Mouse (Mus musculus) bone marrow macrophage, adult 2 months (primary cell): ENCODE measurements at regions not wholly inside any gene's neighbourhood (a gene's known extent, or its start where the extent isn't known, plus 50 kb on each side); places are given as distances from the start of the nearest gene placed in this dataset.

Experiments used
- H3K27ac ChIP-seq: 2 replicates; pipeline ENCODE4 v1.5.1; 2012; ENCODE audit warnings: low read depth, low read length; ENCODE audit not compliant: insufficient read depth
- H3K4me1 ChIP-seq: 2 replicates; pipeline ENCODE4 v1.6.1; 2012; ENCODE audit warnings: low read length; ENCODE audit not compliant: control insufficient read depth, insufficient read depth
- H3K4me3 ChIP-seq: 2 replicates; pipeline ENCODE4 v1.5.1; 2012; ENCODE audit warnings: mild to moderate bottlenecking, low read length, moderate library complexity; ENCODE audit not compliant: insufficient read depth
- CTCF ChIP-seq: IDR thresholded peaks from 2 replicates; pipeline ENCODE4 v1.5.1; 2012; ENCODE audit warnings: low read depth, mild to moderate bottlenecking, low read length, moderate library complexity
- POLR2A ChIP-seq: IDR thresholded peaks from 2 replicates; pipeline ENCODE4 v1.6.1; 2012; ENCODE audit warnings: mild to moderate bottlenecking, low read depth, low read length, borderline replicate concordance

- Histone ChIP-seq H3K27ac (no peak overlapping the region), H3K4me1 (no peaks in the 10 kb centered on the region), H3K4me3 (no peak overlapping the region)
- TF ChIP-seq POLR2A: no peak
- no peak for TF ChIP-seq CTCF
Measured at GRCm38 (mm10) chr15:11578331-11578730, 178.9 kb upstream of the Tars start.

DNA sequence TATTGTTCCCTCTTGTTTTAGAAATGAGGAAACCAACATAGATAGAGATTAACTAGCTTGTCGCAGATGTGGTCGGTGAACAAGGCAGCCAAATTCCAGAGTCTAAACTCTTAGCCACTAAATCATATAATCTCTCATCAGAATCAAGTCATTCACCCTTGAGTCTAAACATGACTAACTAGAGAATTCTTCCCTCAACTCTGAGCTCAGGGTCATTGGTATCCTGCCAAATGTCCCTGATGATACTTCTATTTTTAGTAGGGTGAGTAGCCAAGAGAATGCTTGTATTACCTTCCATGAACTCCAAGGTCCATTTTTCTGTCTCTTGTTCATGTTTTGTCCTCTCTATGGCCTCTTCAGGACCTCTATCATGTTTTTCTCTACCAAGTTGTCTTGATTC is 174.9 kb upstream of the Tars start:
- TF ChIP-seq POLR2A: no peak
- no peak for TF ChIP-seq CTCF
- Histone ChIP-seq H3K27ac (no peak overlapping the region), H3K4me3 (no peak overlapping the region), H3K4me1 (no peaks in the 10 kb centered on the region)

- H3K4me1 ChIP-seq: no peaks in the 10 kb centered on the region
- H3K4me3 ChIP-seq: no peak overlapping the region
- H3K27ac ChIP-seq: no peak overlapping the region
- TF ChIP-seq POLR2A: no peak
- TF ChIP-seq CTCF: no peak
Measured at GRCm38 (mm10) chr15:11573496-11573895, 174.0 kb upstream of the Tars start.

DNA sequence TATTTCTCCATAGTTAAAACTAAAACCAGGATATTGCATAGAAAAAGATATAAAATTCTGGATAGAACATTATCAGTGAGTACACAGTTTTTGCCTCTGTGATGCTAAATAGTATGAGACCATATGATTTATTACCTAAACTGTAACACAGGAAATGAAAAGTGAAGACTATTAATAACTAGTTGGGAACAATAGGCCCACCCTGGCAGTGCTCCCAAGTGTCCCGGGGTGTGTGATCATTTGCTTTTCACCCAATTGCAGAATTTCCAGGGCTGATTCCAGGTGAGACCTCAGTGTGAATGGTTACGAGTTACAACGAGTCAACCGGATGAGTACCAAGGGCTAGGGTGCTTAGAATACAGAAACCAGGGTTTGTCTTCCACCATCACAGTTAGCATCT is 172.6 kb upstream of the Tars start:
- Histone ChIP-seq H3K27ac (no peak overlapping the region), H3K4me3 (no peak overlapping the region), H3K4me1 (no peaks in the 10 kb centered on the region)
- TF ChIP-seq CTCF: no peak
- TF ChIP-seq POLR2A: no peak

- Histone ChIP-seq H3K4me1 (no peaks in the 10 kb centered on the region), H3K4me3 (no peak overlapping the region), H3K27ac (no peak overlapping the region)
- no peak for TF ChIP-seq CTCF
- no peak for TF ChIP-seq POLR2A
Measured at GRCm38 (mm10) chr15:11565503-11566031, 166.1 kb upstream of the Tars start.

DNA sequence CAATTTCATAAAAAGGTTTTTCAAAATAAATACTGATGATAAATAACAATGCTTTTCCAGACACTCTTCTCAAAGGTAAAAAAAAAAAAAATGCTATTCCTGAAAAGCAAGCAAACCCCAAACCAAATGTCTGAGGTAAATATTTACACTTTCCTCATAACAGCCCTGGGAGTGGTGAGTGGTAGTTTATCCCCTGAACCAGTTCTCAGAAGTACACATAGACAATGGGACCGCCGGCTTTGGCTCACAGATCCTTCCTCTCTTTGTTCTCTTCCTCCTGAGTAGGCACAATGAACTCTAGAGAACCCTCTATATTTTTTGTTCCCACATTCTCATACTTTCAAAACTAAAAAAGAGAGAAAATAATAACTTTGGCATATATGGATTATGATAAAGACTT is 153.1 kb upstream of the Tars start:
- no peaks in the 10 kb centered on the region for H3K4me1 ChIP-seq
- H3K27ac ChIP-seq: no peak overlapping the region
- TF ChIP-seq POLR2A (no peak), CTCF (no peak)
- no peak overlapping the region for H3K4me3 ChIP-seq

DNA sequence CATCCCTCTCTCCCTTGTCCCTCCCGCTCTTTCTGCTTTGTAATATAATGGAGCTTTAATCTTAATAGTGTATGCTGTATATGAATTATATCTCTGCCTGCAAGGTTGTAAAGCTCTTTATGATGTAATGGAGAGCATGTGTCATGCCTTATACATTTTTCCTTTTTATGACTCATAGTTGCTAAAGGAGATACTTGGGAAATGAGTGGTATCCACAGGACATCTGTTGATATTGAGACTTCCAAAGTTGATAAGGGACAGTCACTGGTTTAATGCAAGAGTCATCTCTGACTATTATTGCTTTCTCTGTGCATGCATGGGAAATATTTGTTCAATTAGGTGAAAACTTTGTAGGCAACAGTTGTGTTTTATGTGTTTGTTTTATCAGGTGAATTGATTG is 152.6 kb upstream of the Tars start:
- TF ChIP-seq CTCF (no peak), POLR2A (no peak)
- Histone ChIP-seq H3K4me1 (no peaks in the 10 kb centered on the region), H3K27ac (no peak overlapping the region), H3K4me3 (no peak overlapping the region)

DNA sequence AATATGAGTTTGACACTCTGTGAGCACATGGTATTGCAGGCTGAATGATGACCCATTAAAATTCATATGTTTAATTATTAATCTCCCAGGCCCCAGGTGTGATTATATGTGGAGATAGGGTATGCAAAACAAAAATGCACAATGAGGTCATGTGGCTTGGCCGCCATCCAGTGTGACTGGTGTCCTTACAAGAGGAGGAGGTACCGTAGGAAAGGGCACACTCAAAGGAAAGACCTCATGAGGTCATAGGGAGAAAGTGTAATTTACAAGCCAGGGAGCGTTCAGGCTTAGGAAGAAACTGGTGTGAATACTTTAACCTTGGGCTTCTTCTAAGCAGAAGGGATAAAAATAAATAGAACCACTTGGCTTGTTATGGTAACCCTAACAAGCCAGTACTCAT is 140.0 kb upstream of the Tars start:
- H3K27ac ChIP-seq: no peak overlapping the region
- no peak overlapping the region for H3K4me3 ChIP-seq
- TF ChIP-seq CTCF (no peak), POLR2A (no peak)
- H3K4me1 ChIP-seq: no peaks in the 10 kb centered on the region

- Histone ChIP-seq H3K4me1 (no peaks in the 10 kb centered on the region), H3K4me3 (no peak overlapping the region), H3K27ac (no peak overlapping the region)
- TF ChIP-seq POLR2A (no peak), CTCF (no peak)
Measured at GRCm38 (mm10) chr15:11536076-11536620, 136.7 kb upstream of the Tars start.

GRCm38 (mm10) chr15:11534404-11535251 is 135.2 kb upstream of the Tars start:
- no peak for TF ChIP-seq CTCF
- no peak for TF ChIP-seq POLR2A
- Histone ChIP-seq H3K27ac (no peak overlapping the region), H3K4me1 (no peaks in the 10 kb centered on the region), H3K4me3 (no peak overlapping the region)

- Histone ChIP-seq H3K27ac (no peak overlapping the region), H3K4me3 (no peak overlapping the region), H3K4me1 (no peaks in the 10 kb centered on the region)
- TF ChIP-seq CTCF: no peak
- TF ChIP-seq POLR2A: no peak
Measured at GRCm38 (mm10) chr15:11533616-11534015, 134.2 kb upstream of the Tars start.
